Mouse (Mus musculus): ENCODE measurements around the gene Maml3. TPM values are rescaled to one million over a fixed set of nuclear protein-coding genes. Genes with fewer than 3 reads are reported as not detected.

Maml3 gene
- total RNA-seq, 2 experiments from 2014 or later = 7.0 to 9.0 TPM

GRCm38 (mm10) chr3:51963891-51964593 is 140.8 kb downstream of the Maml3 start:
- DNase-seq (ENCODE audit: low spot score in 2 of 2) = no peak

GRCm38 (mm10) chr3:51963151-51963791 is 141.6 kb downstream of the Maml3 start:
- peak; percentile 29 to 53 for DNase-seq (ENCODE audit: low spot score in 2 of 2)

- DNase-seq (ENCODE audit: low spot score in 2 of 2) = no peak
Observed at GRCm38 (mm10) chr3:51958751-51959150, 146.1 kb downstream of the Maml3 start.

GRCm38 (mm10) chr3:51954441-51954840 is 150.4 kb downstream of the Maml3 start:
- no peak for DNase-seq (ENCODE audit: low spot score in 2 of 2)

DNA sequence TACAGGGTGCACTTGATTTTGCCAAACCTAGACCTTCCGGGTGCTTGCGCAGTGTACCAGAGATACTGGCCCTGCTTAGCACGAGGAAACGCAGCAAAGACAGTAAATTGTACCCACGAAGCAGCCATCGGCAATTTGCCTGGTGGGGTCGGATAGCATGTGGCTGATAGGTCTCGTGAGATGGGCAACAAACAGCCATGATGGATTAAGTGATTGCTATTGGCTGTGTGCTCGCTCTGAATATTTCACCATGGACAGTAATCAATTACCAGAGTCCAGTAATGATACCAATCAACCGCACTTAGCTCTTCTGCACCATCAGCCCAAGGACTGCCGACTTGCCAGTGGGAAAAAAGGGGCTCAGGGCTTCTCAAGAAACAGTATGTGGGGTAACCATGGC is 150.9 kb downstream of the Maml3 start:
- no peak for DNase-seq (ENCODE audit: low spot score in 2 of 2)

DNA sequence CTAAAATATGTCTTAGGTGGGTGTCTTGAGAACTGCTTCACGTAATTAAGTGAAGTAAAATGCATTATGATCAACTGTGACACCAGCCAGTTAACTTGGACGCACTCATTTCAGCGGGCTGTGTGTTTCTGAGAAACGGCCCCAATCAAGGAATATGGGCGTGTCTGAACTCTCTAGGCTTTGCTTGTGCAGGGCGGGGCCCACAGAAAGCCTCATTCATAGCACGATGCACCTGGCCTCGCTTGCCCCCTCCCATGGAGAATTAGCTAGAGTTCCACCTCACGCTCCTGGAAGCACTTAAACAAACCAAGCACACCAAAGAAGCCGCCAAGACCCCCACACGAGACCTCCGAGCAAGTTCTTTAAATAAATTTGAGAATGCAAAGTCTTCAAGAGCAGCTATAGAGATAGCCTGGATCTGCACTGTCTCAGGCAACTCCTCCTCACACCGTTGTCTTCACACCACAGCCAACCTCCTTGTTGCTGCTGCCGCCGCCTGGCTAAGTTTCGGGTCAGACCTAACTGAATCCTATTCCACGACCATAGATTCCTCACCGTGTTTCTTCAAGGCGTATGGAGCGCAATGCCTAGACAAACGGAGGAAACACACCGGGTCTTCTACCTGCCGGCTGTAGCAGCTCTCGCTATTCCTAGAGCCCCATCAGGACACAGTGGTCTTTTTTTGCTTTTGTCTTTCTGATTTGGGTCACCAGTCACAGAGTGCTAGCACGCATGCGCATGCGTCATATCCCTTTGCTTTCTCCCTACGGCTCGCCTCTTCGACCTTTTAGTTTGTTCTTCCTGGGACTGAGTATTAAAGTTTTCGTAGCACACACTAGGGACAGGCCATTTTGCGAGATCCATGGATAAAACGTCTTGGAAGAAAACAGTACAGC is 151.9 kb downstream of the Maml3 start:
- DNase-seq (ENCODE audit: low spot score in 2 of 2) = no peak

DNA sequence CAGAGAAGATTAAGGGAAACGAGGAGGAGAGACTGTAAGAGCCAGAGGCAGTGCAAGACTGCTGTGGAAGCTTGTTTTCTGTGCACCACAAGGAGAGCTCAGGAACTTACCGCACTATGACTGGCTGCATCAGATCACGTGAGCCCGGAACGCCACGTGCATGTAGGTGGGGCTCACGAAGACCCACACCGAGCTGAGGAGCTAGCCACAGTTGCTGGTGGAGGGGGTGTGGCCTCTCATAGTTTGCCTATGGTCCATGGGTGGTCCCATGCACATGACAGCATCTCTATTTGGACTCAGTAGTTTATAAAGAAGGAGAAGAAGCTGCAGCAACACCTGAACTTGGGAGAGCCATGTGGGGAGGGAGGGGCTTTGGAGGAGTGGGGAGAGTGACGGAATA is 152.6 kb downstream of the Maml3 start:
- DNase-seq (ENCODE audit: low spot score in 2 of 2) = no peak

- DNase-seq (ENCODE audit: low spot score in 2 of 2) = no peak
Observed at GRCm38 (mm10) chr3:51949651-51950050, 155.2 kb downstream of the Maml3 start.

DNA sequence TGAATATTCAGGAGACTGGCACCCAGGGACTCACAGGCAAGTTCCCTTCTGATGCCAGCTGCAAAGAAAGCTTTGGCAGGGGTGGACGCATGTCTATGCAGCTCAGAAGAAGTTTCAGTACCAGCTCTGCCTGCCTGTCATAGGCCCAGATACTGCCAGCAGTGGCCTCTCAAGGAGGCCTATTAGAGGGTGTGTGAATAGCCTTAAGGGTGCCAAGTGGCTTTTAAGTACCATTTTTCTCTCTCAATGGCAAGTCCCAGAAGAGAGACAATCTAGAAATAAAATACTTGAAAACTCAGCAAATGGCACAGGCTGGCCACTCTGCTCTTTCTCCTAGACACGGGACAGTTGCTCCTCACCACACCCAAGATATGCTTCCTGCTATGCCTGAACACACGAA is 157.7 kb downstream of the Maml3 start:
- no peak for DNase-seq (ENCODE audit: low spot score in 2 of 2)

GRCm38 (mm10) chr3:51943642-51944041 is 161.2 kb downstream of the Maml3 start:
- DNase-seq (ENCODE audit: low spot score in 2 of 2) = no peak

- peak; percentile 42 to 62 for DNase-seq (ENCODE audit: low spot score in 2 of 2)
Observed at GRCm38 (mm10) chr3:51941781-51942180, 163.1 kb downstream of the Maml3 start.

DNA sequence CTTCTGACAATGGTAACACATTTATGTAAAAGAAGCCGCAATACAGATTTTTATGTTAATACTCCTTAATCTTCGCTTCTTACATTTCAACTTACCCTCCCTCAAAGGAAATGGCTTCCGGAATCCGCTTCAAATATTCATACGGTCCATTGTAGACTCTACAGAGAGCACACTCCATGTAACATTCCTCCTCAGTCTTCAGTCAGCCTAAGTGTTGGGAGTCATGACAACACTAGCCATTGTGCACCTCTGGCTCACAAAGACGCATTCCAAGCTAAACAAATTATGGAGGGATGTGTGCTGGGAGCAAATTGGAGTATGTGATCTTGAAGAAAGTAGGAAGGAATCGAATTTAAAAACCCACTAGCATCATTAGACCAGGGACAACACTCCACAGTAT is 165.0 kb downstream of the Maml3 start:
- no peak for DNase-seq (ENCODE audit: low spot score in 2 of 2)

GRCm38 (mm10) chr3:51939054-51939453 is 165.8 kb downstream of the Maml3 start:
- DNase-seq (ENCODE audit: low spot score in 2 of 2) = no peak

DNA sequence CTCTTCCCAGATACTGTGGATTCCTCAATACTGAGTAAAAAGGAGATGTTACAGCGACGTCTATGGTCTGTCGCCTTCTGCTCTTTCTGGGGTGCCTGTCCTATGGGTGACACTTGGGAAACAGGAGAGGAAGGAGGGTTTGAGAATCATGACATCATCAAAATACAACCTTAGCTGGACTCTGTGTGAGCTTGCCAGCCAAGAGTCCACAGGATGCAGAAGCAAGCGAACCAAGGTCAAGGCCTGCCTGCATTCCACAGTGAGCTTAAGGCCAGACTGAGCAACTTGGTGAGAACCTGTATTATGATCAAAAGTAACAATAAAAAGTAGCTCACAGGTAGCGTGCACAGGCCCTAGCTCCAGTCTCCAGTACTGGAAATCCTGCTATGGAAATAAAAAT is 167.7 kb downstream of the Maml3 start:
- DNase-seq (ENCODE audit: low spot score in 2 of 2) = no peak

GRCm38 (mm10) chr3:51934531-51935485 is 170.1 kb downstream of the Maml3 start:
- no peak for DNase-seq (ENCODE audit: low spot score in 2 of 2)

DNA sequence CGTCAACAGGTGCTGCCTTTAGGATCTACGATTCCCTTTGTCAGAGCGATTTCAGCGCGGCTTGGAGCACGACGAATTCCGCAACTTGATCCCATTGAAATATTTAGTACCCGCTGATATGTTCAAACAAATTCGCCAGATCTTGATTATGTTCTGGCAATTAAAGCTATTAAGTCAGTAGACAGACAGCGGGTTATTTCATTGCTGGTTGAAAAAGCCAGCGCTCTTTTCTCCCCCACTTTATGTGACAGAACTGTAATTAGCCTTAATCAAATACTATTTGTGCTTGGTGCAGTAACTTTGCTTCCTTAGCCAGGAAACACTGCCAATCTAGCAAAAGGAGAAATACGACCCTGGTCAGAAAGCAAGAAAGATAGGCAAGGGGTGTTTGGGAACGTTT is 176.7 kb downstream of the Maml3 start:
- no peak for DNase-seq (ENCODE audit: low spot score in 2 of 2)

- no peak for DNase-seq (ENCODE audit: low spot score in 2 of 2)
Observed at GRCm38 (mm10) chr3:51927591-51927990, 177.3 kb downstream of the Maml3 start.

- DNase-seq (ENCODE audit: low spot score in 2 of 2) = no peak
Observed at GRCm38 (mm10) chr3:51927043-51927442, 177.8 kb downstream of the Maml3 start.

DNA sequence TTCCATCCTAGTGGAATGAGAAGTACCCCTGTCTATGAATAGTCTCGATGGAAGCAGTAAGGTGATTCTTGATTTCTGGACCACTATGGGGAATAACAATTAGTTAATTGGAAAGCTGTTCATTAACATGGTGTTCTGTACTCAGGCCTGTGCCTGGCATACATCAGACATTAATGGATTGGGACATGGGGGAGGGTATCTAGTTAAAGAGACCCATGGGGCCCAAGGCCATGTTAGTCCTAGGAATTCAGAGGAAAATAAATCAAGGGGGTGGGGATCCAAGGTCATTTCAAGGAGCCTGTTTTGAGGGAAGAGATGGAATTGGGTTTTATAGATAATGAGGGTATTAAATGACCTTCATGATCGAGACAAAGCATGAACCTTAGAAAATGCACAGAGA is 179.1 kb downstream of the Maml3 start:
- DNase-seq (ENCODE audit: low spot score in 2 of 2) = no peak

DNA sequence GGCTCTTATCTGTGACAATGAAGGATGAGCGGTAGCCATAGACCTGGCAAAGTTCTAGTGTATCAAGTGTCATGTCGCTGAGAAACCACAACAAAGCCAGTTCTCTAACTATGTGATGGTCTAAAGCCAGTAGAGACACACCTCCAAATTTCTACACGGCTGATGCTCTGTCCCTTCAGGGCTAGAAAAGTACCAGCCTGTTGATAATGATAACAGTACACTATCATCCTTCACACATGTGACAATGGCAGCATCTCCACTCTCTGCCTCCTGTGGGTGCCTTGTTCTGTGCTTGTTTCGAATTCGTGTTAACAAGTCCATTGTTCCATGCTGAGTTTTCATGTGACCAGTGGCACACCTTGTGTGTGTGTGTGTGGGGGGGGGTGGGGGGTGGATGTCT is 180.2 kb downstream of the Maml3 start:
- DNase-seq (ENCODE audit: low spot score in 2 of 2) = no peak

GRCm38 (mm10) chr3:51923800-51924199 is 181.1 kb downstream of the Maml3 start:
- no peak for DNase-seq (ENCODE audit: low spot score in 2 of 2)
